Mouse (Mus musculus): Measurements from ENCODE around the gene Camta1. TPM values are rescaled to one million over a fixed set of nuclear protein-coding genes. Genes with fewer than 3 reads are reported as not detected.

Gene Camta1
- total and polyA plus RNA-seq, 2 experiments from 2014 or later: 127 to 145 TPM

DNA sequence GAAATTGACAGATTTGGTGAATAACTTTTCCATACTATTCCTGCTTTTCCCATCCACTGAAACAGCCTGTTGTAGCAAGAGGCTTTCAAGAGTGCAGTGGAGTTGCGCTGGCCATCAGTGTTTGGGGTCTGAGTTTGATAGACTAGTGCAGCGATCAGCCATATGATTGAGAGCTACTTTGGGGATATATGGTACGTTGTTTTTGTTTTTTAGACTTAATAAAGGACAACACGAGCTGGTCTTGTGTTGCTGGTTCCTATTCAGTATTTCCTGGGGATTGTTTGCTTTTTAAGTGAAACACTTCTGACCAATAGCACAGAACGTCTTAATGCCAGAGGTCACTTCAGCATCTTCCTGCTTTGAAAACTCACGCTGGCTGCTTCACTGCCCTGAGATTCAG is 993.5 kb downstream of the Camta1 start:
- peaks cover 8% of the 10 kb centered on the region; the same call in 1 of the 2 replicates for H3K4me1 ChIP-seq (ENCODE audit: insufficient read depth, low read length)
- H3K4me2 ChIP-seq (ENCODE audit: low read depth, low read length): no peak overlapping the region
- no peaks in the 10 kb centered on the region for H3K9me3 ChIP-seq (ENCODE audit: low read length)
- H3K9ac ChIP-seq (replicated peaks; ENCODE audit: low read length): no peak overlapping the region
- no peak overlapping the region for H3K27ac ChIP-seq
- no peaks in the 10 kb centered on the region for H3K27me3 ChIP-seq (ENCODE audit: insufficient read depth, low read length)
- 85% methylated on average over 6 of the region's 6 CpGs for WGBS
- DNase-seq (ENCODE audit: low spot score) (no peak), ATAC-seq (no peak)
- TF ChIP-seq CTCF (IDR thresholded peaks at IDR 0.05; ENCODE audit: low read depth): no peak
- H3K36me3 ChIP-seq (ENCODE audit: insufficient read depth, low read length): peaks cover 25% of the 10 kb centered on the region
- H3K4me3 ChIP-seq (ENCODE audit: low read length): no peak overlapping the region

Other genes starting within 250 kb of the Camta1 start
- gene Dnajc11, start 71.8 kb upstream of the Camta1 start, total RNA-seq (2014; rRNA removed): 94.5 and 108 TPM in 2 replicates
- 64.1 and 65.6 TPM in 2 replicates for gene Dnajc11, start 71.8 kb upstream of the Camta1 start, polyA plus RNA-seq (2015; fragmentation: Nextera tagmentation; extraction: Ambion mirVana)
- gene Thap3, start 127.1 kb upstream of the Camta1 start, total RNA-seq (2014; rRNA removed): 12.1 and 14.9 TPM in 2 replicates
- gene Thap3, start 127.1 kb upstream of the Camta1 start, polyA plus RNA-seq (2015; fragmentation: Nextera tagmentation; extraction: Ambion mirVana): 42.1 and 47.3 TPM in 2 replicates
- gene Phf13, start 134.4 kb upstream of the Camta1 start, total RNA-seq (2014; rRNA removed): 19.9 and 20.8 TPM in 2 replicates
- gene Phf13, start 134.4 kb upstream of the Camta1 start, polyA plus RNA-seq (2015; fragmentation: Nextera tagmentation; extraction: Ambion mirVana): 14.6 and 15.0 TPM in 2 replicates
- gene Klhl21, start 146.9 kb upstream of the Camta1 start, total RNA-seq (2014; rRNA removed): 12.3 and 14.0 TPM in 2 replicates
- gene Klhl21, start 146.9 kb upstream of the Camta1 start, polyA plus RNA-seq (2015; fragmentation: Nextera tagmentation; extraction: Ambion mirVana): 4.5 and 4.8 TPM in 2 replicates
- 7.0 and 8.6 TPM in 2 replicates for gene Zbtb48, start 165.8 kb upstream of the Camta1 start, total RNA-seq (2014; rRNA removed)
- gene Zbtb48, start 165.8 kb upstream of the Camta1 start, polyA plus RNA-seq (2015; fragmentation: Nextera tagmentation; extraction: Ambion mirVana): 10.7 and 16.2 TPM in 2 replicates
- 0.42 and 0.93 TPM in 2 replicates for gene Tas1r1, start 176.7 kb upstream of the Camta1 start, total RNA-seq (2014; rRNA removed)
- 1.7 TPM in 2 replicates for gene Tas1r1, start 176.7 kb upstream of the Camta1 start, polyA plus RNA-seq (2015; fragmentation: Nextera tagmentation; extraction: Ambion mirVana)
- gene Nol9, start 177.4 kb upstream of the Camta1 start, total RNA-seq (2014; rRNA removed): 33.0 and 39.4 TPM in 2 replicates
- 17.1 and 17.9 TPM in 2 replicates for gene Nol9, start 177.4 kb upstream of the Camta1 start, polyA plus RNA-seq (2015; fragmentation: Nextera tagmentation; extraction: Ambion mirVana)
- gene Plekhg5, start 210.6 kb upstream of the Camta1 start, total RNA-seq (2014; rRNA removed): 20.7 and 21.0 TPM in 2 replicates
- gene Plekhg5, start 210.6 kb upstream of the Camta1 start, polyA plus RNA-seq (2015; fragmentation: Nextera tagmentation; extraction: Ambion mirVana): 13.1 and 13.3 TPM in 2 replicates